Mouse (Mus musculus): ENCODE data around the gene Gfpt1. TPM values are rescaled to one million over a fixed set of nuclear protein-coding genes. Genes with fewer than 3 reads are reported as not detected.
"Not testable (repeated sequence)": the region's sequence is repeated elsewhere in the genome, so short reads cannot be mapped to it uniquely, and the experiment has no call there.

Gfpt1 gene
- total and polyA plus RNA-seq, 2 experiments from 2014 or later: 21.4 to 43.7 TPM

- DNase-seq (ENCODE audit: low spot score): no peak
- no peak overlapping the region for H3K27ac ChIP-seq (ENCODE audit: low read depth, low read length)
- peaks cover 49% of the 10 kb centered on the region for H3K36me3 ChIP-seq (ENCODE audit: insufficient read depth, low read length)
- H3K4me2 ChIP-seq (ENCODE audit: low read depth, low read length, poor library complexity, severe bottlenecking): no peak overlapping the region
- no peaks in the 10 kb centered on the region for H3K9me3 ChIP-seq (ENCODE audit: low read length)
- no peaks in the 10 kb centered on the region for H3K27me3 ChIP-seq (ENCODE audit: insufficient read depth, low read length)
- H3K4me3 ChIP-seq (ENCODE audit: low read depth, low read length): no peak overlapping the region
- WGBS: 75% methylated on average over 3 of the region's 3 CpGs
- H3K9ac ChIP-seq (replicated peaks; ENCODE audit: low read length, poor library complexity, severe bottlenecking): no peak overlapping the region
- no peaks in the 10 kb centered on the region for H3K4me1 ChIP-seq (ENCODE audit: insufficient read depth, low read length)
- no peak for TF ChIP-seq CTCF (IDR thresholded peaks at IDR 0.05)
- no peak for ATAC-seq (ENCODE audit: low FRiP score)
Observed at GRCm38 (mm10) chr6:87075092-87075685, 32.5 kb downstream of the Gfpt1 start.

GRCm38 (mm10) chr6:87079457-87079856 lies 36.8 kb downstream of the Gfpt1 start:
- Histone ChIP-seq H3K36me3 (ENCODE audit: insufficient read depth, low read length) (peaks cover 50% of the 10 kb centered on the region), H3K9me3 (ENCODE audit: low read length) (no peaks in the 10 kb centered on the region), H3K4me2 (ENCODE audit: low read depth, low read length, poor library complexity, severe bottlenecking) (no peak overlapping the region), H3K9ac (replicated peaks; ENCODE audit: low read length, poor library complexity, severe bottlenecking) (no peak overlapping the region), H3K27me3 (ENCODE audit: insufficient read depth, low read length) (no peaks in the 10 kb centered on the region), H3K4me3 (ENCODE audit: low read depth, low read length) (no peak overlapping the region), H3K27ac (ENCODE audit: low read depth, low read length) (no peak overlapping the region), H3K4me1 (ENCODE audit: insufficient read depth, low read length) (no peaks in the 10 kb centered on the region)
- DNase-seq (ENCODE audit: low spot score) (no peak), ATAC-seq (ENCODE audit: low FRiP score) (no peak)
- no peak for TF ChIP-seq CTCF (IDR thresholded peaks at IDR 0.05)
- WGBS: 80% methylated on average over 4 of the region's 4 CpGs

GRCm38 (mm10) chr6:87085026-87085425 lies 42.4 kb downstream of the Gfpt1 start:
- Histone ChIP-seq H3K9me3 (ENCODE audit: low read length) (no peaks in the 10 kb centered on the region), H3K4me2 (ENCODE audit: low read depth, low read length, poor library complexity, severe bottlenecking) (no peak overlapping the region), H3K27me3 (ENCODE audit: insufficient read depth, low read length) (no peaks in the 10 kb centered on the region), H3K9ac (replicated peaks; ENCODE audit: low read length, poor library complexity, severe bottlenecking) (no peak overlapping the region), H3K4me3 (ENCODE audit: low read depth, low read length) (no peak overlapping the region), H3K4me1 (ENCODE audit: insufficient read depth, low read length) (no peaks in the 10 kb centered on the region), H3K27ac (ENCODE audit: low read depth, low read length) (no peak overlapping the region), H3K36me3 (ENCODE audit: insufficient read depth, low read length) (peaks cover 74% of the 10 kb centered on the region)
- TF ChIP-seq CTCF (IDR thresholded peaks at IDR 0.05): no peak
- DNase-seq (ENCODE audit: low spot score) (no peak), ATAC-seq (ENCODE audit: low FRiP score) (no peak)
- WGBS: 96% methylated on average over 6 of the region's 6 CpGs

GRCm38 (mm10) chr6:87088356-87088755 lies 45.7 kb downstream of the Gfpt1 start:
- 89% methylated on average over 5 of the region's 5 CpGs for WGBS
- H3K27ac ChIP-seq (ENCODE audit: low read depth, low read length): no peak overlapping the region
- H3K4me3 ChIP-seq (ENCODE audit: low read depth, low read length): no peak overlapping the region
- peaks cover 55% of the 10 kb centered on the region for H3K36me3 ChIP-seq (ENCODE audit: insufficient read depth, low read length)
- TF ChIP-seq CTCF (IDR thresholded peaks at IDR 0.05): no peak
- ATAC-seq (ENCODE audit: low FRiP score): no peak
- DNase-seq (ENCODE audit: low spot score): no peak
- H3K4me1 ChIP-seq (ENCODE audit: insufficient read depth, low read length): no peaks in the 10 kb centered on the region
- no peak overlapping the region for H3K4me2 ChIP-seq (ENCODE audit: low read depth, low read length, poor library complexity, severe bottlenecking)
- no peaks in the 10 kb centered on the region for H3K9me3 ChIP-seq (ENCODE audit: low read length)
- no peak overlapping the region for H3K9ac ChIP-seq (replicated peaks; ENCODE audit: low read length, poor library complexity, severe bottlenecking)
- no peaks in the 10 kb centered on the region for H3K27me3 ChIP-seq (ENCODE audit: insufficient read depth, low read length)

- Histone ChIP-seq H3K4me3 (ENCODE audit: low read depth, low read length) (no peak overlapping the region), H3K4me2 (ENCODE audit: low read depth, low read length, poor library complexity, severe bottlenecking) (no peak overlapping the region), H3K27me3 (ENCODE audit: insufficient read depth, low read length) (no peaks in the 10 kb centered on the region), H3K4me1 (ENCODE audit: insufficient read depth, low read length) (no peaks in the 10 kb centered on the region), H3K9ac (replicated peaks; ENCODE audit: low read length, poor library complexity, severe bottlenecking) (no peak overlapping the region), H3K9me3 (ENCODE audit: low read length) (no peaks in the 10 kb centered on the region), H3K27ac (ENCODE audit: low read depth, low read length) (no peak overlapping the region), H3K36me3 (ENCODE audit: insufficient read depth, low read length) (peaks cover 39% of the 10 kb centered on the region)
- no peak for TF ChIP-seq CTCF (IDR thresholded peaks at IDR 0.05)
- ATAC-seq (ENCODE audit: low FRiP score) (no peak), DNase-seq (ENCODE audit: low spot score) (no peak)
- 91% methylated on average over 3 of the region's 3 CpGs for WGBS
Observed at GRCm38 (mm10) chr6:87090877-87091276, 48.2 kb downstream of the Gfpt1 start.

- H3K36me3 ChIP-seq (ENCODE audit: insufficient read depth, low read length): peaks cover 26% of the 10 kb centered on the region
- H3K9ac ChIP-seq (replicated peaks; ENCODE audit: low read length, poor library complexity, severe bottlenecking): no peak overlapping the region
- H3K4me2 ChIP-seq (ENCODE audit: low read depth, low read length, poor library complexity, severe bottlenecking): no peak overlapping the region
- no peaks in the 10 kb centered on the region for H3K4me1 ChIP-seq (ENCODE audit: insufficient read depth, low read length)
- no peak for TF ChIP-seq CTCF (IDR thresholded peaks at IDR 0.05)
- no peak overlapping the region for H3K27ac ChIP-seq (ENCODE audit: low read depth, low read length)
- 90% methylated on average over 5 of the region's 5 CpGs for WGBS
- ATAC-seq (ENCODE audit: low FRiP score) (no peak), DNase-seq (ENCODE audit: low spot score) (no peak)
- no peaks in the 10 kb centered on the region for H3K27me3 ChIP-seq (ENCODE audit: insufficient read depth, low read length)
- H3K9me3 ChIP-seq (ENCODE audit: low read length): no peaks in the 10 kb centered on the region
- H3K4me3 ChIP-seq (ENCODE audit: low read depth, low read length): no peak overlapping the region
Observed at GRCm38 (mm10) chr6:87092476-87092875, 49.8 kb downstream of the Gfpt1 start.

- WGBS: 91% methylated on average over 8 of the region's 8 CpGs
- H3K4me1 ChIP-seq (ENCODE audit: insufficient read depth, low read length); H3K27me3 ChIP-seq (ENCODE audit: insufficient read depth, low read length); H3K9ac ChIP-seq (replicated peaks; ENCODE audit: low read length, poor library complexity, severe bottlenecking); ATAC-seq (ENCODE audit: low FRiP score); H3K4me2 ChIP-seq (ENCODE audit: low read depth, low read length, poor library complexity, severe bottlenecking); DNase-seq (ENCODE audit: low spot score); H3K27ac ChIP-seq (ENCODE audit: low read depth, low read length); H3K9me3 ChIP-seq (ENCODE audit: low read length); H3K4me3 ChIP-seq (ENCODE audit: low read depth, low read length): not testable (repeated sequence)
- peaks cover 16% of the 10 kb centered on the region for H3K36me3 ChIP-seq (ENCODE audit: insufficient read depth, low read length)
Observed at GRCm38 (mm10) chr6:87093631-87094030, 51.0 kb downstream of the Gfpt1 start.
